Mouse (Mus musculus) midbrain, embryonic 13.5 days (tissue): ENCODE data around the gene Rbp4. TPM values are rescaled to one million over a fixed set of nuclear protein-coding genes. Genes with fewer than 3 reads are reported as not detected.

Experiments used
- ATAC-seq: fragments of 200-750 bp; cut with Nextera tagmentation; 2 replicates; pipeline ENCODE4 v1.8.0; 2017; ENCODE audit warnings: mild to moderate bottlenecking, moderate TSS enrichment, moderate library complexity
- H3K27ac ChIP-seq: fragments of 300-500 bp; sonication (generic); 2 replicates; pipeline ENCODE4 v1.5.1; 2015; ENCODE audit warnings: inconsistent platforms, mild to moderate bottlenecking, moderate library complexity
- H3K27me3 ChIP-seq: fragments of 300-500 bp; sonication (generic); 2 replicates; pipeline ENCODE4 v1.6.1; 2015; ENCODE audit warnings: mild to moderate bottlenecking, inconsistent platforms
- H3K36me3 ChIP-seq: fragments of 300-500 bp; sonication (generic); 2 replicates; pipeline ENCODE4 v1.6.1; 2015; ENCODE audit warnings: mild to moderate bottlenecking, inconsistent platforms
- H3K4me1 ChIP-seq: fragments of 300-500 bp; sonication (generic); replicated peaks from 2 replicates; pipeline ENCODE4 v1.6.1; 2015; ENCODE audit warnings: inconsistent platforms
- H3K4me2 ChIP-seq: fragments of 300-500 bp; sonication (generic); replicated peaks from 2 replicates; pipeline ENCODE4 v1.6.1; 2015; ENCODE audit warnings: moderate library complexity, mild to moderate bottlenecking, inconsistent platforms
- H3K4me3 ChIP-seq: fragments of 300-500 bp; sonication (generic); replicated peaks from 2 replicates; pipeline ENCODE4 v1.5.1; 2015; ENCODE audit warnings: mild to moderate bottlenecking, inconsistent platforms
- H3K9ac ChIP-seq: fragments of 300-500 bp; sonication (generic); replicated peaks from 2 replicates; pipeline ENCODE4 v1.6.1; 2015; ENCODE audit warnings: mild to moderate bottlenecking, inconsistent platforms
- H3K9me3 ChIP-seq: fragments of 300-500 bp; sonication (generic); 2 replicates; pipeline ENCODE4 v1.6.1; 2016; ENCODE audit warnings: mild to moderate bottlenecking, inconsistent platforms
- WGBS: fragments of 180-500 bp; shearing (Covaris S2); methylation state at CpG from one replicate; pipeline ENCODE4 v1.1.7; 2015; 5-methylcytosine and 5-hydroxymethylcytosine counted together
- polyA plus RNA-seq: library from polyadenylated mRNA; unstranded; fragments of >200 nt; fragmentation: Nextera tagmentation; extraction: Ambion mirVana; gene quantifications from 2 replicates; pipeline ENCODE4 v1.2.1, GENCODE M21; 2015

Rbp4 gene
- 1.7 and 7.8 TPM in 2 replicates for polyA plus RNA-seq

DNA sequence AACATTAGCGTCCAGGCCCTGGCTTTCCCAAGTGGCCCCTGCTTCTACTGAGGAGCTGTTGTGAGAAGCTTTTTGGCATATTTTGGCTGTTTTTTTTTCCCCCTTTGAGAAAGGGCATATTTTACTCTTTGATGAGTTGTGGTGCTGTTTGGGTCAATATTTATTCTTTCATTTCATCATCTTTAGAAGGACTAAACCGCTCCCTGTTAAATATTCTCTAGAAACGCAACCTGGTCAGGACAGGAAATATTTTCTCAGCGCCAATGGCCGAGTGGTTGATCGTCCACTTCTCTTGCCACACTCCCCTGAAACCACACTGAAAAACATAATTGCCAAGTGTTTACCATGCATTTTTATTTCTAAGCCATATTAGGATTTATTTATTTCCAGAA, at the start of gene Rbp4:
Gene Rbp4, minus strand, starts transcription at position 63 of the 392 bp plus-strand sequence.
- H3K27ac ChIP-seq, result no peak within 1 kb of the TSS
- WGBS, result 75% methylated on average over 6 of the region's 6 CpGs
- ATAC-seq, result no peak
- H3K9me3 ChIP-seq, result no peaks in the 10 kb centered on the region
- peak within 1 kb of the TSS; percentile 78 for H3K4me2 ChIP-seq
- peak within 1 kb of the TSS; percentile 57 for H3K9ac ChIP-seq
- H3K36me3 ChIP-seq, result no peaks in the 10 kb centered on the region
- H3K4me1 ChIP-seq, result peaks cover 9% of the 10 kb centered on the region
- H3K27me3 ChIP-seq, result peaks cover 33% of the 10 kb centered on the region
- H3K4me3 ChIP-seq, result peak within 1 kb of the TSS; percentile 49

GRCm38 (mm10) chr19:38164633-38165032, 39.6 kb upstream of the Rbp4 start:
- Histone ChIP-seq H3K9ac (no peak overlapping the region), H3K36me3 (no peaks in the 10 kb centered on the region), H3K4me2 (no peak overlapping the region), H3K4me1 (no peaks in the 10 kb centered on the region), H3K27me3 (no peaks in the 10 kb centered on the region), H3K4me3 (no peak overlapping the region), H3K27ac (no peak overlapping the region), H3K9me3 (no peaks in the 10 kb centered on the region)
- WGBS, result 65% methylated on average over 2 of the region's 2 CpGs
- no peak for ATAC-seq

DNA sequence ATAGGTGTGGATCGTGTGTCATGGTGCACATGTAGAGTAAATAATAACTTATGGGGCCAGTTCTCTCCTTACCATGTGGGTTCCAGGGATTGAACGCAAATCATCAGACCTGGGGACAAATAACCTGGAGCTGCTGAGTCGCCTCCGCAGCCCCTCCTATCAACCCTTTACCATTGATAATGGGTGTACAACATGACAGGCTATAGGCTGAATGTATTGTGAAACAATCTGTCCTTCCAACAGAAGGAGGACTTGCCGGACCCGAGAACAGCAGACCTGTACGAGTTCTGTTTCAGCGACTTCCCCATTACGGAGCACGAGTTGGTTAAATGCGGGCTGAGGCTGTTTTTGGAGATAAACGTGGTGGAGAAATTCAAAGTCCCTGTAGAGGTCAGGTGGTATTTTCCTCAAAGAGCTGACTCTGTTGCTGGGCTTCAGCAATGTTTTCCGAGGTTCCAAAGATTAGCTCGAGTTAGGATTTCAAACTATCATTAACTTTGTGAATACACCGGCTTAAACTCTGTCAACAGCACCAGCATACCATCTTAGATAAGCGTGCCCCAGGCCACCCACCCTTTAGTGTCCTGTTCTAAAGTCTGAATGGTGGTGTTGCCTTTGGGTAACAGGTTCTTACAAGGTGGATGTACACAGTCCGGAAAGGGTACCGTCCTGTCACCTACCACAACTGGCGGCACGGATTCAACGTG, 36.7 kb upstream of the Rbp4 start:
- Histone ChIP-seq H3K4me2 (no peak overlapping the region), H3K27ac (no peak overlapping the region), H3K36me3 (no peaks in the 10 kb centered on the region), H3K27me3 (no peaks in the 10 kb centered on the region), H3K4me3 (no peak overlapping the region), H3K9ac (no peak overlapping the region), H3K4me1 (no peaks in the 10 kb centered on the region), H3K9me3 (no peaks in the 10 kb centered on the region)
- ATAC-seq, result no peak
- WGBS, result 93% methylated on average over 21 of the region's 21 CpGs

- no peaks in the 10 kb centered on the region for H3K27me3 ChIP-seq
- no peak overlapping the region for H3K4me2 ChIP-seq
- H3K36me3 ChIP-seq, result no peaks in the 10 kb centered on the region
- ATAC-seq, result no peak
- H3K9me3 ChIP-seq, result no peaks in the 10 kb centered on the region
- no peaks in the 10 kb centered on the region for H3K4me1 ChIP-seq
- no peak overlapping the region for H3K9ac ChIP-seq
- WGBS, result 89% methylated on average over 1 of the region's 1 CpGs
- H3K4me3 ChIP-seq, result no peak overlapping the region
- no peak overlapping the region for H3K27ac ChIP-seq
Measured at GRCm38 (mm10) chr19:38156243-38156642, 31.2 kb upstream of the Rbp4 start.

GRCm38 (mm10) chr19:38143540-38144271, 18.6 kb upstream of the Rbp4 start:
- no peak overlapping the region for H3K27ac ChIP-seq
- no peak overlapping the region for H3K4me3 ChIP-seq
- H3K4me1 ChIP-seq, result no peaks in the 10 kb centered on the region
- WGBS, result 82% methylated on average over 4 of the region's 4 CpGs
- no peaks in the 10 kb centered on the region for H3K27me3 ChIP-seq
- H3K9ac ChIP-seq, result no peak overlapping the region
- H3K9me3 ChIP-seq, result no peaks in the 10 kb centered on the region
- no peak overlapping the region for H3K4me2 ChIP-seq
- no peaks in the 10 kb centered on the region for H3K36me3 ChIP-seq
- ATAC-seq, result no peak

- Histone ChIP-seq H3K4me1 (no peaks in the 10 kb centered on the region), H3K4me3 (no peak overlapping the region), H3K36me3 (no peaks in the 10 kb centered on the region), H3K27ac (no peak overlapping the region), H3K4me2 (no peak overlapping the region), H3K9me3 (no peaks in the 10 kb centered on the region), H3K27me3 (no peaks in the 10 kb centered on the region), H3K9ac (no peak overlapping the region)
- WGBS, result 92% methylated on average over 6 of the region's 6 CpGs
- no peak for ATAC-seq
Measured at GRCm38 (mm10) chr19:38134806-38135205, 9.7 kb upstream of the Rbp4 start.

DNA sequence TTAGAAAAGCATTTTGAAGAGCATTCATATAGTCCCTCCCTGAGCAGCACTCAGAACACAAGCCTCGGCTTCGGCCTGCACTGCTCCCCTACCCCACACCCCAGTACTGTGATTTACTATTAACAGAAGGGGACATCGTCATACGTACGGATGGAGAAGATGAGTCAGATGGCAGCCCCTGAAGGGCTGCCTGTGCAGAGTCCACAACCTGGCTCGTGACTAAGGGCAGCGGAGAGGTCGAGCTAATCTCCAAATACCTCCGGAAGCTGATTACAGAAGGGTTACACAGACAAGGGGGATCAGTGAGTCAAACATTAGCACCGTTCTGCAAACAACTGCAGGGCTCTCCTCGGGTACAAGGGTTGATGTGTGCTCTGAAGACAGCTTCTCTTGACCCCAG, 8.9 kb upstream of the Rbp4 start:
- Histone ChIP-seq H3K36me3 (no peaks in the 10 kb centered on the region), H3K4me2 (no peak overlapping the region), H3K4me3 (no peak overlapping the region), H3K9ac (no peak overlapping the region), H3K27me3 (no peaks in the 10 kb centered on the region), H3K27ac (no peak overlapping the region), H3K9me3 (no peaks in the 10 kb centered on the region), H3K4me1 (no peaks in the 10 kb centered on the region)
- 62% methylated on average over 11 of the region's 11 CpGs for WGBS
- ATAC-seq, result no peak

GRCm38 (mm10) chr19:38132481-38132880, 7.4 kb upstream of the Rbp4 start, which contains the start of gene Pde6c:
Gene Pde6c (plus strand): TSS chr19:38132781.
- Histone ChIP-seq H3K9ac (no peak within 1 kb of the TSS), H3K27me3 (no peaks in the 10 kb centered on the region), H3K9me3 (no peaks in the 10 kb centered on the region), H3K4me2 (no peak within 1 kb of the TSS), H3K36me3 (no peaks in the 10 kb centered on the region), H3K27ac (no peak within 1 kb of the TSS), H3K4me3 (no peak within 1 kb of the TSS), H3K4me1 (no peaks in the 10 kb centered on the region)
- ATAC-seq, result no peak
- WGBS, result 78% methylated on average over 6 of the region's 6 CpGs

DNA sequence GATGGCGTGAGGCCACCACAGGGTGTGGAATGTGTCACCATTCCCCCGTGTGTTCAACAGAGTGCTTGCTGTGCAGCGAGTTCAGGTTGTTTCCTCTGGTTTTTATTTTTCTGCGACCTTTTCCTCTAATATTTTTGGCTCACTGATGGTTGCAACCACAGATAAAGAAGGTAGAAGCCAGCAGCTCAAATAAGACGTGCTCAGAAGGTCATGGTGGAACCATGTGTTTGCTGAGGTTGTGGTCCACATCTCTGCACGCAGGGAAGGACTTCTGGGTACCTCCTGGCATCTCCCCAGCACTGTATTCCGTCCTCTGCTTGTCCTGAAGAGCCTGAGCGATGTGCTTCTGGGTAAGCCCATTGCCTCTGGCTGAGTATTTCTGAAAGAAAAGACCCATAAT, 1.6 kb upstream of the Rbp4 start:
- Histone ChIP-seq H3K4me2 (no peak overlapping the region), H3K4me1 (peaks cover 9% of the 10 kb centered on the region), H3K27me3 (peaks cover 33% of the 10 kb centered on the region), H3K9me3 (no peaks in the 10 kb centered on the region), H3K9ac (no peak overlapping the region), H3K27ac (no peak overlapping the region), H3K36me3 (no peaks in the 10 kb centered on the region), H3K4me3 (no peak overlapping the region)
- no peak for ATAC-seq
- WGBS, result 76% methylated on average over 8 of the region's 8 CpGs

- Histone ChIP-seq H3K27ac (no peak overlapping the region), H3K9me3 (no peaks in the 10 kb centered on the region), H3K27me3 (peaks cover 33% of the 10 kb centered on the region), H3K9ac (peak overlapping the region; percentile 57), H3K36me3 (no peaks in the 10 kb centered on the region), H3K4me3 (peak overlapping the region; percentile 49), H3K4me1 (peaks cover 9% of the 10 kb centered on the region), H3K4me2 (peak overlapping the region; percentile 78)
- ATAC-seq, result peak; percentile 77
- WGBS, result under 1% methylated on average over 59 of the region's 77 CpGs
Measured at GRCm38 (mm10) chr19:38124401-38125218, 471 bp downstream of the Rbp4 start.

- Histone ChIP-seq H3K27ac (no peak overlapping the region), H3K27me3 (peaks cover 33% of the 10 kb centered on the region), H3K9ac (peak overlapping the region; percentile 57; the same call in 1 of the 2 replicates), H3K36me3 (no peaks in the 10 kb centered on the region), H3K9me3 (no peaks in the 10 kb centered on the region), H3K4me2 (peak overlapping the region; percentile 78), H3K4me3 (peak overlapping the region; percentile 49), H3K4me1 (peaks cover 9% of the 10 kb centered on the region)
- peak; percentile 14; the same call in 1 of the 2 replicates for ATAC-seq
- 25% methylated on average over 9 of the region's 9 CpGs for WGBS
Measured at GRCm38 (mm10) chr19:38123921-38124320, 1.2 kb downstream of the Rbp4 start.
